Mouse (Mus musculus): ENCODE results near the gene Shisa5. TPM values are rescaled to one million over a fixed set of nuclear protein-coding genes. Genes with fewer than 3 reads are reported as not detected.

Gene Shisa5
- polyA plus RNA-seq, 1 experiment from 2014 or later: 216 TPM

GRCm38 (mm10) chr9:108992620-108993361, 45.6 kb upstream of the Shisa5 start:
- H3K9me3 ChIP-seq (ENCODE audit: low read length): no peaks in the 10 kb centered on the region
- TF ChIP-seq EP300 (IDR thresholded peaks at IDR 0.05): peak; percentile 61
- no peak for TF ChIP-seq CTCF (IDR thresholded peaks at IDR 0.05)
- WGBS: 54% methylated on average over 9 of the region's 9 CpGs
- ATAC-seq (no peak), DNase-seq (ENCODE audit: low spot score) (peak; percentile 74)
- peaks cover 8% of the 10 kb centered on the region; the same call in 1 of the 2 replicates for H3K4me1 ChIP-seq (ENCODE audit: insufficient read depth, low read depth, low read length)
- H3K27ac ChIP-seq (ENCODE audit: low read length): peak overlapping the region; percentile 68; the same call in 1 of the 2 replicates
- no peaks in the 10 kb centered on the region for H3K36me3 ChIP-seq (ENCODE audit: insufficient read depth, low read length)
- peak overlapping the region; percentile 47; the same call in 1 of the 2 replicates for H3K4me3 ChIP-seq (ENCODE audit: low read depth, low read length)
- no peak overlapping the region for H3K9ac ChIP-seq (replicated peaks; ENCODE audit: low read depth)
- peak overlapping the region; percentile 73 for H3K4me2 ChIP-seq (replicated peaks; ENCODE audit: low read depth, low read length)
- H3K27me3 ChIP-seq (replicated peaks; ENCODE audit: insufficient read depth, low read length): no peaks in the 10 kb centered on the region

- 64% methylated on average over 9 of the region's 9 CpGs for whole genome bisulfite sequencing
- no peaks in the 10 kb centered on the region; the same call in 1 of the 2 replicates for H3K4me1 ChIP-seq (ENCODE audit: insufficient read depth, low read depth, low read length)
- H3K36me3 ChIP-seq (ENCODE audit: insufficient read depth, low read length): no peaks in the 10 kb centered on the region
- TF ChIP-seq EP300 (IDR thresholded peaks at IDR 0.05) (no peak), CTCF (IDR thresholded peaks at IDR 0.05) (no peak)
- no peak overlapping the region for H3K27ac ChIP-seq (ENCODE audit: low read length)
- no peak overlapping the region for H3K9ac ChIP-seq (replicated peaks; ENCODE audit: low read depth)
- no peak overlapping the region for H3K4me2 ChIP-seq (replicated peaks; ENCODE audit: low read depth, low read length)
- H3K9me3 ChIP-seq (ENCODE audit: low read length): no peaks in the 10 kb centered on the region
- DNase-seq (ENCODE audit: low spot score): no peak
- ATAC-seq: no peak
- H3K27me3 ChIP-seq (replicated peaks; ENCODE audit: insufficient read depth, low read length): no peaks in the 10 kb centered on the region
- no peak overlapping the region for H3K4me3 ChIP-seq (ENCODE audit: low read depth, low read length)
Observed at GRCm38 (mm10) chr9:108996411-108996810, 42.0 kb upstream of the Shisa5 start.

DNA sequence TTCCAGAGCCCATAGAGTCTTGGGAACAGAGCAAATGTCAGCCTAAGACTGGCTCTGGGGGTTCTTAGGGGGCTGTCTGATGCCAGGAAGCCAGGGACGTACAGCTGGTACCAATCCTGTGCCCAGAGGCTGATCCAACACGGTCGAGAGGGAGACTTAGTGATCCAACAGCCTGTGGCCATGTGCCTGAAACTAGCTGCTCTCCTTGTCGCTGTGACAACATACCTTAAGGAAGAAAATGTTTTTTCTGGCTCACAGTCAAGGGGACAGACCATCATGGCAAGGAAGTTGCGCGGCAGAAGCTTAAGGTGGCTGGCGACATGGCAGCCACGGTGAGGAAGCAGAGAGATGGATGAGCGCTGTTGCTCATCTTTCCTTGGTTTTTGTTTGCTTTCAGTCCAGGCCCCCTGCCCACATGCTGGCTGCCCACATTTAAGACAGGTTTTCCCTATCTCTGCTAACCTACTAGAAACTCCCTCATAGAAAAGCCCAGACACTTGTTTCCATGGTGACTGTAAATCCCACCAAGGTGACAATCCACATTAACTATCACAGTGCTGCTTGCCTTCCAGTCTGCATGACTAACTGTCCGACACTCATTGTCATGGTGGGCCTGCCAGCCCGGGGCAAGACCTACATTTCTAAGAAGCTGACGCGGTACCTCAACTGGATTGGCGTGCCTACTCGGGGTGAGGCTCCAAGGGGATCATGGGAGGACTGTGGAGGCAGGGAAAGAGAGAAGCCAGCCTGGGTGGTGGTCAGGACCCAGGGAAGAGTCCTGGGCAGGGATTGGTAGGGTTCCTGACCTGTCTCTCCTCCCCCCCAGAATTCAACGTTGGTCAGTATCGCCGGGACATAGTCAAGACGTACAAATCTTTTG, 39.8 kb upstream of the Shisa5 start:
- Histone ChIP-seq H3K4me2 (replicated peaks; ENCODE audit: low read depth, low read length) (no peak overlapping the region), H3K9me3 (ENCODE audit: low read length) (no peaks in the 10 kb centered on the region), H3K27ac (ENCODE audit: low read length) (peak overlapping the region; percentile 20; the same call in 1 of the 2 replicates), H3K27me3 (replicated peaks; ENCODE audit: insufficient read depth, low read length) (no peaks in the 10 kb centered on the region), H3K4me3 (ENCODE audit: low read depth, low read length) (no peak overlapping the region), H3K36me3 (ENCODE audit: insufficient read depth, low read length) (no peaks in the 10 kb centered on the region), H3K9ac (replicated peaks; ENCODE audit: low read depth) (no peak overlapping the region), H3K4me1 (ENCODE audit: insufficient read depth, low read depth, low read length) (no peaks in the 10 kb centered on the region; the same call in 1 of the 2 replicates)
- WGBS: 69% methylated on average over 19 of the region's 19 CpGs
- peak; percentile 50 for DNase-seq (ENCODE audit: low spot score)
- ATAC-seq: no peak
- TF ChIP-seq EP300 (IDR thresholded peaks at IDR 0.05): no peak
- TF ChIP-seq CTCF (IDR thresholded peaks at IDR 0.05): no peak

GRCm38 (mm10) chr9:108999167-108999526, 39.2 kb upstream of the Shisa5 start:
- Histone ChIP-seq H3K9me3 (ENCODE audit: low read length) (no peaks in the 10 kb centered on the region), H3K4me3 (ENCODE audit: low read depth, low read length) (no peak overlapping the region), H3K27ac (ENCODE audit: low read length) (peak overlapping the region; percentile 20; the same call in 1 of the 2 replicates), H3K4me2 (replicated peaks; ENCODE audit: low read depth, low read length) (no peak overlapping the region), H3K27me3 (replicated peaks; ENCODE audit: insufficient read depth, low read length) (no peaks in the 10 kb centered on the region), H3K4me1 (ENCODE audit: insufficient read depth, low read depth, low read length) (no peaks in the 10 kb centered on the region; the same call in 1 of the 2 replicates), H3K9ac (replicated peaks; ENCODE audit: low read depth) (no peak overlapping the region), H3K36me3 (ENCODE audit: insufficient read depth, low read length) (no peaks in the 10 kb centered on the region)
- peak; percentile 35 for DNase-seq (ENCODE audit: low spot score)
- 77% methylated on average over 4 of the region's 4 CpGs for WGBS
- no peak for ATAC-seq
- TF ChIP-seq EP300 (IDR thresholded peaks at IDR 0.05) (no peak), CTCF (IDR thresholded peaks at IDR 0.05) (no peak)

GRCm38 (mm10) chr9:109000726-109001125, 37.6 kb upstream of the Shisa5 start:
- TF ChIP-seq CTCF (IDR thresholded peaks at IDR 0.05) (peak; percentile 100), EP300 (IDR thresholded peaks at IDR 0.05) (no peak)
- ATAC-seq (peak; percentile 71), DNase-seq (ENCODE audit: low spot score) (peak; percentile 89)
- H3K4me1 ChIP-seq (ENCODE audit: insufficient read depth, low read depth, low read length): no peaks in the 10 kb centered on the region
- H3K27ac ChIP-seq (ENCODE audit: low read length): no peak overlapping the region
- H3K27me3 ChIP-seq (replicated peaks; ENCODE audit: insufficient read depth, low read length): no peaks in the 10 kb centered on the region
- H3K9me3 ChIP-seq (ENCODE audit: low read length): no peaks in the 10 kb centered on the region
- no peak overlapping the region for H3K9ac ChIP-seq (replicated peaks; ENCODE audit: low read depth)
- H3K36me3 ChIP-seq (ENCODE audit: insufficient read depth, low read length): no peaks in the 10 kb centered on the region
- no peak overlapping the region for H3K4me2 ChIP-seq (replicated peaks; ENCODE audit: low read depth, low read length)
- WGBS: 9% methylated on average over 3 of the region's 3 CpGs
- H3K4me3 ChIP-seq (ENCODE audit: low read depth, low read length): no peak overlapping the region

DNA sequence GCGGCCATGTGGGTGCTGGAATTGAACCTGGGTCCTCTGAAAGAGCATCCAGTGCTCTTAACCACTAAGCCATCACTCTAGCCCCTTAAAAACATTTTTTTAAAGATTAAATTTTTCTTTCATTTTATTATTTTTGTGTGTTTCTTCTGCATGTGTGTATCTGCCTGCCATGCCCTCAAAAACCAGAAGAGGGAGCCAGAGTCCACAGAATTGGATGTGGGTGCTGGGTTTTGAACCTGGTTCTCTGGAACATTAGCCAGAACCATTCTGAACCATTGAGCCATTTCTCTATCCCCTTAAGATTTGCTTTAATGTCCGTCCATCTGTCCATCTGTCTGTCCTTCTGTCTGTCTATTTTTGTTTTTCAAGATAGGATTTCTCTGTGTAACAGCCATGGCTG, 35.2 kb upstream of the Shisa5 start:
- Histone ChIP-seq H3K9me3 (ENCODE audit: low read length) (no peaks in the 10 kb centered on the region), H3K9ac (replicated peaks; ENCODE audit: low read depth) (no peak overlapping the region), H3K27ac (ENCODE audit: low read length) (no peak overlapping the region), H3K36me3 (ENCODE audit: insufficient read depth, low read length) (0 out of 2 replicates have a peak, but pooled peaks cover 6% of the 10 kb centered on the region), H3K4me1 (ENCODE audit: insufficient read depth, low read depth, low read length) (no peaks in the 10 kb centered on the region), H3K4me3 (ENCODE audit: low read depth, low read length) (no peak overlapping the region), H3K27me3 (replicated peaks; ENCODE audit: insufficient read depth, low read length) (no peaks in the 10 kb centered on the region), H3K4me2 (replicated peaks; ENCODE audit: low read depth, low read length) (no peak overlapping the region)
- 55% methylated on average over 2 of the region's 2 CpGs for WGBS
- peak; percentile 87 for TF ChIP-seq CTCF (IDR thresholded peaks at IDR 0.05)
- no peak for TF ChIP-seq EP300 (IDR thresholded peaks at IDR 0.05)
- ATAC-seq: no peak
- no peak for DNase-seq (ENCODE audit: low spot score)
